Mouse (Mus musculus) left cerebral cortex, postnatal 14 days (tissue): ENCODE measurements around the gene Olfr1049. TPM values are rescaled to one million over a fixed set of nuclear protein-coding genes. Genes with fewer than 3 reads are reported as not detected.
"Not testable (repeated sequence)": the region's sequence is repeated elsewhere in the genome, so short reads cannot be mapped to it uniquely, and the experiment has no call there.

ENCODE experiments used
- DNase-seq, 2 experiments: peaks; one replicate each; pipeline ENCODE4 v3.0.0; 2021 to 2022; ENCODE audit warnings: low spot score in 2 of 2, mixed read lengths in 1 of 2
- intact Hi-C: fragments of 180-260 bp; cut with DNase I; formaldehyde crosslinking; loops from one replicate; pipeline ENCODE4 v1.15.1; 2025
- long read RNA-seq, 2 experiments: library from polyadenylated mRNA; stranded (forward); transcript quantifications; one replicate each; pipeline ENCODE4 v2.0.0; 2021
- total RNA-seq, 2 experiments: library from RNA; stranded (reverse); gene quantifications; 2 replicates each; pipeline ENCODE4 v1.2.3; 2021

Olfr1049 gene
- not detected for total RNA-seq
- long read RNA-seq, experiment 1, result 0 reads
- long read RNA-seq, experiment 2, result 0 reads

GRCm38 (mm10) chr2:86258228-86258627, at the start of gene Olfr1049:
Gene Olfr1049 (minus strand): TSS chr2:86258328.
- intact Hi-C loops, DNase-seq: not testable (repeated sequence)

- intact Hi-C loops, result no loop called here
- no peak for DNase-seq
These were observed 34.0 kb upstream of the Olfr1049 start, which contains the start of gene Olfr1052 for GRCm38 (mm10) chr2:86292155-86292554. Gene Olfr1052 (plus strand): TSS chr2:86292455.

GRCm38 (mm10) chr2:86278988-86279387, 20.9 kb upstream of the Olfr1049 start, which contains the start of gene Olfr1051:
Gene Olfr1051 (minus strand): TSS chr2:86279088.
- intact Hi-C loops, DNase-seq: not testable (repeated sequence)

- intact Hi-C loops, result no loop called here
- DNase-seq, result no peak
These were observed 17.9 kb downstream of the Olfr1049 start, which contains the start of gene Olfr1048 for GRCm38 (mm10) chr2:86240189-86240588. Gene Olfr1048 (minus strand): TSS chr2:86240289.

GRCm38 (mm10) chr2:86231301-86231700, 26.8 kb downstream of the Olfr1049 start, which contains the start of gene Olfr1047:
Gene Olfr1047 (minus strand): TSS chr2:86231401.
- intact Hi-C loops, result no loop called here
- DNase-seq, result no peak

- intact Hi-C loops, result no loop called here
- DNase-seq, result no peak
These were observed 38.9 kb downstream of the Olfr1049 start, which contains the start of gene Olfr1046 for GRCm38 (mm10) chr2:86219214-86219613. Gene Olfr1046 (minus strand): TSS chr2:86219314.

Other genes starting within 250 kb of the Olfr1049 start
- not detected for gene Olfr1033, start 237.7 kb downstream of the Olfr1049 start, total RNA-seq
- gene Olfr1034, start 212.5 kb downstream of the Olfr1049 start, total RNA-seq, result not detected
- gene Olfr1036, start 184.3 kb downstream of the Olfr1049 start, total RNA-seq, result not detected
- gene Olfr1037, start 170.9 kb downstream of the Olfr1049 start, total RNA-seq, result not detected
- not detected for gene Olfr1039, start 122.4 kb downstream of the Olfr1049 start, total RNA-seq
- not detected for gene Olfr1040, start 111.6 kb downstream of the Olfr1049 start, total RNA-seq
- not detected for gene Olfr1042, start 96.5 kb downstream of the Olfr1049 start, total RNA-seq
- not detected for gene Olfr1043, start 90.8 kb downstream of the Olfr1049 start, total RNA-seq
- gene Olfr1044, start 80.5 kb downstream of the Olfr1049 start, total RNA-seq, result not detected
- not detected for gene Olfr52, start 72.6 kb downstream of the Olfr1049 start, total RNA-seq
- not detected for gene Olfr1045, start 55.3 kb downstream of the Olfr1049 start, total RNA-seq
- gene Olfr1046, start 39.0 kb downstream of the Olfr1049 start, total RNA-seq, result not detected
- not detected for gene Olfr1047, start 26.9 kb downstream of the Olfr1049 start, total RNA-seq
- gene Olfr1048, start 18.0 kb downstream of the Olfr1049 start, total RNA-seq, result not detected
- not detected for gene Olfr1051, start 20.8 kb upstream of the Olfr1049 start, total RNA-seq
- gene Olfr1052, start 34.1 kb upstream of the Olfr1049 start, total RNA-seq, result not detected
- gene Olfr1053, start 57.0 kb upstream of the Olfr1049 start, total RNA-seq, result not detected
- gene Olfr1054, start 77.1 kb upstream of the Olfr1049 start, total RNA-seq, result not detected
- not detected for gene Olfr1055, start 92.0 kb upstream of the Olfr1049 start, total RNA-seq
- not detected for gene Olfr1056, start 104.1 kb upstream of the Olfr1049 start, total RNA-seq
- not detected for gene Olfr1057, start 120.1 kb upstream of the Olfr1049 start, total RNA-seq
- not detected for gene Olfr1058, start 130.2 kb upstream of the Olfr1049 start, total RNA-seq
- gene Olfr1061, start 155.7 kb upstream of the Olfr1049 start, total RNA-seq, result not detected
- not detected for gene Olfr1062, start 168.4 kb upstream of the Olfr1049 start, total RNA-seq
- gene Olfr1065, start 192.3 kb upstream of the Olfr1049 start, total RNA-seq, result not detected
- not detected for gene Olfr1066, start 197.9 kb upstream of the Olfr1049 start, total RNA-seq
- not detected for gene Olfr228, start 229.1 kb upstream of the Olfr1049 start, total RNA-seq